Mouse (Mus musculus) heart, postnatal 0 days (tissue): ENCODE results near the gene Impg1.

Experiments
- CTCF ChIP-seq: IDR thresholded peaks from 2 replicates; pipeline ENCODE4 v1.5.1; 2016; ENCODE audit warnings: antibody characterized with exemption, control low read depth, low read depth
- EP300 ChIP-seq: IDR thresholded peaks from 2 replicates; pipeline ENCODE4 v1.6.1; 2016; ENCODE audit warnings: antibody characterized with exemption, low read depth

GRCm38 (mm10) chr9:80313610-80314009, 151.7 kb downstream of the Impg1 start:
- TF ChIP-seq CTCF (no peak), EP300 (no peak)
